Mouse (Mus musculus) telencephalon, adult 2 months (tissue): ENCODE measurements around the gene Cdk10.
"Not testable (repeated sequence)": the region's sequence is repeated elsewhere in the genome, so short reads cannot be mapped to it uniquely, and the experiment has no call there.

Experiments
- DNase-seq: peaks from one replicate; pipeline ENCODE4 v3.0.0-alpha.2; 2011; ENCODE audit warnings: low read depth, low spot score

Gene Cdk10

GRCm38 (mm10) chr8:123224278-123225266 lies at the start of gene Cdk10:
Cdk10 (plus strand) TSS chr8:123224842.
- peak; percentile 90 for DNase-seq

- no peak for DNase-seq
Measured at GRCm38 (mm10) chr8:123181391-123181790, 43.3 kb upstream of the Cdk10 start.

GRCm38 (mm10) chr8:123185566-123186409 lies 38.9 kb upstream of the Cdk10 start, which contains the start of gene Dpep1:
Dpep1 (plus strand) TSS chr8:123186242.
- no peak for DNase-seq

GRCm38 (mm10) chr8:123188006-123188405 lies 36.6 kb upstream of the Cdk10 start:
- DNase-seq = no peak

GRCm38 (mm10) chr8:123188841-123189240 lies 35.8 kb upstream of the Cdk10 start:
- no peak for DNase-seq

DNA sequence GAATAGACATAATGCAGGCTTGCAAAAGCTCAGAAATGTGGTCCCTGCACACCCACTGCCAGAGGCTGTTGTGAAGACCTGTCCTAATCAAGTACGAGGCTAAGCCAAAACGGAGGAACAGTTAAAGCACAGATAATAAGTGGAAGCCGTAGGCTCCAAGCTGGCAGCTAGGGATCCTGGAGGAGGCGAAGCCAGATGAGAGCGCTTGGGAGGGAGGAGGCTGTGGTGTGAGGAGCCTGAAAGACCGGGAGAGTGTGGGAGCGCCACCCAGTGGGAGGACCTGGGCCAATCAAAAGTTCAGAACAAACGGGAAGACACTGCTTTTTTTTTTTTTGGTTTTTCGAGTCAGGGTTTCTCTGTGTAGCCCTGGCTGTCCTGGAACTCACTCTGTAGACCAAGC lies 34.0 kb upstream of the Cdk10 start:
- peak; percentile 79 for DNase-seq

GRCm38 (mm10) chr8:123191908-123192307 lies 32.7 kb upstream of the Cdk10 start:
- DNase-seq = no peak

- no peak for DNase-seq
Measured at GRCm38 (mm10) chr8:123193771-123194170, 30.9 kb upstream of the Cdk10 start.

- not testable (repeated sequence) for DNase-seq
Measured at GRCm38 (mm10) chr8:123197016-123197415, 27.6 kb upstream of the Cdk10 start.

GRCm38 (mm10) chr8:123199864-123200263 lies 24.8 kb upstream of the Cdk10 start:
- DNase-seq = no peak

- no peak for DNase-seq
Measured at GRCm38 (mm10) chr8:123202288-123202687, 22.4 kb upstream of the Cdk10 start.

DNA sequence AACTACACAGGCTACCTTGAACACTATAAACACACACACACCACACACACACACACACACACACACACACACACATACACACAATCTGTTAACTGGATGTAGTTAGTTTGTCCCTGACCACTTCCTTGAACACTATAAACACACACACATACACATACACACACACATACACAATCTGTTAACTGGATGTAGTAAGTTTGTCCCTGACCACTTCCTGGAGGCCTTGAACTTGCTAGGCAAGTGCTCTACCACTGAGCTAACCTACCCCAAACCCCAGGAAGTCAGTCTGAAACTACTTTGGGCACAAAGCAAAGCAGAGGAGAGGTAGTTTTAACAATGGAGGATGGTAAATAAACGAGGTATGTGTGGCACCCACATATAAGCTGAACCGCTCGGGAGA lies 21.1 kb upstream of the Cdk10 start:
- no peak for DNase-seq

- no peak for DNase-seq
Measured at GRCm38 (mm10) chr8:123211876-123212275, 12.8 kb upstream of the Cdk10 start.

- DNase-seq = no peak
Measured at GRCm38 (mm10) chr8:123212321-123213117, 12.1 kb upstream of the Cdk10 start, which contains the start of the genes Chmp1a and Spata33. Chmp1a (minus strand) TSS chr8:123212763. Spata33 (plus strand) TSS chr8:123212832.

DNA sequence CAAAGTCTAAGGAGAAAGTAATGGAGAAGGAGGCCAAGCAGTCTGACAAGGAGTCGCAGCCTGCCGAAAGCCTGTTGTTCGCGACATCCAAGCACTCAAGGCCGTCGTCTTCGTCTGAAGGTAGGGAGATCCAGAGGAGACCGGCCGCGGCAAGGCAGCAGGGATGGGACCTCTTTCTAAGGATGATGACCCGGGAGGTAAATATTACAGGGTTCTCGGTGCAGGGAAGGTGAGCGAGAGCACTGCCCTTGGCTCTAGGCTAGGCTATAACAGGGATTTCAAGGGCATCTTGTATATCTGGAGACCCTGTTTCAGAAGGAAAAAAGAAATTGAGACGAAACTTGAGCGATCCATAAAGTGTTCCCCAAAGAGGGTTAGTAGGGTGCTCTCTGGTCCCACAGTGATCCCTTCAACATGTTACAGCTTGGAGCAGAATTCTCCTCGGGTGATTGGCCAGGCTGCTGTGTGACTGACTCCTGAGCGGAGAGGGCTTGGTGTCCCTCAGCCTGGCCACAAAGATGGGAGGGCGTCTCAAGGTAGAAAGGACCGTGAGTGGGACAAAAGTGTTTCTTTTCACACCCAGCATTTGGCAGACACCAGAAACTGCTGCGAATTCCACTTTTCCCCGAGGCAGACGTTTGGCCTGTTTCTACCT lies 11.4 kb upstream of the Cdk10 start:
- DNase-seq = no peak

- DNase-seq = no peak
Measured at GRCm38 (mm10) chr8:123215430-123215829, 9.2 kb upstream of the Cdk10 start.

GRCm38 (mm10) chr8:123220917-123221316 lies 3.7 kb upstream of the Cdk10 start:
- DNase-seq = no peak

DNA sequence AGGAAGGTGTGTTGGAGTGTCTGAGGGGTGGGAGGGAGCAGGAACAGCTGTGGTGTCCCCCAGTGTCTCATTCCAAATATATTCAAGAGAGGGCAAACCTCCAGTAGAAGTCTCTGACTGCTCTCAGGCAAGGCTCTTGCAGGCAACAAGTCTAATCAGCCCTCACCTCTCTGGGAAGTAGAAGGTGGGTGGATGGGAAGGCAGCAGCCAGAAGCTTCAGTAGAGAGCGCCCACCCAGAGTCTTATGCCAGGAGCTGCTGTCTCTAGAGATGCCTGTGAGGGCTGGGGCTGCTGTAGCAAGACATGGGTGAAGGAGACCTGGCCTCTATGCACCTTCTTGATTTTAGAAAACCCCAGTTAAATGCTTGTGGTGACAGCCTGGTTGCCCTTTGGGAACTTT lies 3.8 kb downstream of the Cdk10 start:
- no peak for DNase-seq

DNA sequence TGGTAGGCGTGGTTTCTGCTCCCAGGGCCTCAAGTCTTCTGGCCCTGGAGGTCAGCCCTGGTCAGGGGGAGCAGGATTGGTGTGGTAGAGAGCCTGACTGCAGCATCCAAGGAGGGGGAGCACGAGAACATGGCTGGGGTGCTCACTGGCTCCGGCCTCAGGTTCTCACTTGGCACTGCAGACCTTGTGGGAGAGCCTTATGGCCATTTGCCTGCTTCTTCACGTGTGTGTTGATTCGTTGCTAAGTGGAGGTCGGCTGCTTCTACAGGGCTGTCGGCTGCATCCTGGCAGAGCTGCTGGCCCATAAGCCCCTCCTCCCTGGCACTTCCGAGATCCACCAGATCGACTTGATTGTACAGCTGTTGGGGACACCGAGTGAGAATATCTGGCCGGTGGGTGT lies 5.7 kb downstream of the Cdk10 start:
- DNase-seq = not testable (repeated sequence)

DNA sequence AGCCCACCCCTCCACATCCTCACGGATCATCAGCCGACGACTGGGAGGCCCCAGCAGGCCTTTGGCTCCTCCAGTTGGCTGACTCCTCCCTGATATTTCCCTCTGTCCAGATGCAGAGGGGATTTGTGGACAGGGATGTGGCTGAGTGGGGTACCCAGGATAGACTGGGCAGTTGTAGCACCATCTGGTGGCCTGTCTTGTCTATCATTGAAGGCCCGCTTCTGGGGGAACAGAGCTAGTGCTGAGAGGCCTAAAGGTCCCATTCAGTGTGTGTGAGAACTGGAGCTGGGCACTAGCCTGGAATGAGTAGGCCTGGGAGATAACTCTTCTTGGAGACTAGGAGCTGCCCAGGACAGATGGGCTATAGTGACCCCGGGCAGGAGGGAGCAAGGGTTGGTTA lies 7.1 kb downstream of the Cdk10 start:
- no peak for DNase-seq

DNA sequence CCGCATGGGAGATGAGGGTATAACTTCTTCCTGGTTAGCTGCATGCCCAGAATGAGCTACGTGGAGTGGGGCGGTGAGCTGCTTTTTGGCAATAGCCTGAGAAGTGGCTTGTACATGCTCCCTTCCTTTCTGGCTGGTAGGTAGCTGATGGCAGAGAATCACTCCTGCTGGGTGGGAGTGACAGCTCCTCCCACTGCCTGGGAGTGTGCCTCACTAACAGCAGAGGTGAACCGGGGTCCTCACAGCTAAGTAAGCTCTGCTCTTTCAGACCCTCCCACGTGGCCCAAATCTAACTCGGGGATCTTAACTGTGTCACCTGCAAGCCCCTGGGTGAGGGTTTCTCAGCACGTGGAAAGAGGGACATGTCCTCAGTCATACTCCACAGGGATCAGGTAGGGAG lies 7.9 kb downstream of the Cdk10 start:
- no peak for DNase-seq
